Mouse (Mus musculus): ENCODE data around the gene Islr2. TPM values are rescaled to one million over a fixed set of nuclear protein-coding genes. Genes with fewer than 3 reads are reported as not detected.

Gene Islr2
- polyA plus RNA-seq, 1 experiment from 2014 or later, result 118 TPM

- WGBS, result 94% methylated on average over 9 of the region's 9 CpGs
- no peaks in the 10 kb centered on the region for H3K4me1 ChIP-seq (ENCODE audit: control insufficient read depth, insufficient read depth, low read length)
- DNase-seq (ENCODE audit: low spot score) (no peak), ATAC-seq (no peak)
- peaks cover 24% of the 10 kb centered on the region for H3K36me3 ChIP-seq (ENCODE audit: control insufficient read depth, insufficient read depth, low read length)
- no peak overlapping the region for H3K27ac ChIP-seq (ENCODE audit: low read depth, low read length)
- no peak overlapping the region for H3K4me2 ChIP-seq (ENCODE audit: low read length)
- no peak overlapping the region for H3K9ac ChIP-seq (ENCODE audit: low read length)
- no peaks in the 10 kb centered on the region for H3K27me3 ChIP-seq (replicated peaks; ENCODE audit: control insufficient read depth, insufficient read depth, low read length)
- no peak overlapping the region for H3K4me3 ChIP-seq (ENCODE audit: low read depth, low read length)
- H3K9me3 ChIP-seq (replicated peaks; ENCODE audit: control insufficient read depth, low read length), result no peaks in the 10 kb centered on the region
These were observed 24.8 kb upstream of the Islr2 start for GRCm38 (mm10) chr9:58228777-58229466.

- Histone ChIP-seq H3K27me3 (replicated peaks; ENCODE audit: control insufficient read depth, insufficient read depth, low read length) (no peaks in the 10 kb centered on the region), H3K27ac (ENCODE audit: low read depth, low read length) (no peak overlapping the region), H3K4me1 (ENCODE audit: control insufficient read depth, insufficient read depth, low read length) (no peaks in the 10 kb centered on the region), H3K9me3 (replicated peaks; ENCODE audit: control insufficient read depth, low read length) (no peaks in the 10 kb centered on the region), H3K36me3 (ENCODE audit: control insufficient read depth, insufficient read depth, low read length) (peaks cover 24% of the 10 kb centered on the region), H3K4me3 (ENCODE audit: low read depth, low read length) (no peak overlapping the region), H3K4me2 (ENCODE audit: low read length) (no peak overlapping the region), H3K9ac (ENCODE audit: low read length) (no peak overlapping the region)
- ATAC-seq (no peak), DNase-seq (ENCODE audit: low spot score) (no peak)
- 69% methylated on average over 9 of the region's 9 CpGs for WGBS
These were observed 22.1 kb upstream of the Islr2 start for GRCm38 (mm10) chr9:58225915-58226913.

- no peaks in the 10 kb centered on the region for H3K9me3 ChIP-seq (replicated peaks; ENCODE audit: control insufficient read depth, low read length)
- ATAC-seq (no peak), DNase-seq (ENCODE audit: low spot score) (no peak)
- H3K4me1 ChIP-seq (ENCODE audit: control insufficient read depth, insufficient read depth, low read length), result no peaks in the 10 kb centered on the region
- H3K4me3 ChIP-seq (ENCODE audit: low read depth, low read length), result no peak overlapping the region
- whole genome bisulfite sequencing, result 86% methylated on average over 2 of the region's 2 CpGs
- peaks cover 19% of the 10 kb centered on the region for H3K36me3 ChIP-seq (ENCODE audit: control insufficient read depth, insufficient read depth, low read length)
- no peak overlapping the region for H3K9ac ChIP-seq (ENCODE audit: low read length)
- H3K4me2 ChIP-seq (ENCODE audit: low read length), result no peak overlapping the region
- no peaks in the 10 kb centered on the region for H3K27me3 ChIP-seq (replicated peaks; ENCODE audit: control insufficient read depth, insufficient read depth, low read length)
- H3K27ac ChIP-seq (ENCODE audit: low read depth, low read length), result no peak overlapping the region
These were observed 20.2 kb upstream of the Islr2 start for GRCm38 (mm10) chr9:58224356-58224755.

- H3K27me3 ChIP-seq (replicated peaks; ENCODE audit: control insufficient read depth, insufficient read depth, low read length), result no peaks in the 10 kb centered on the region
- no peak overlapping the region for H3K9ac ChIP-seq (ENCODE audit: low read length)
- H3K27ac ChIP-seq (ENCODE audit: low read depth, low read length), result no peak overlapping the region
- H3K4me2 ChIP-seq (ENCODE audit: low read length), result no peak overlapping the region
- no peak for ATAC-seq
- WGBS, result 72% methylated on average over 24 of the region's 24 CpGs
- H3K36me3 ChIP-seq (ENCODE audit: control insufficient read depth, insufficient read depth, low read length), result no peaks in the 10 kb centered on the region
- H3K4me3 ChIP-seq (ENCODE audit: low read depth, low read length), result no peak overlapping the region
- peak; percentile 58 for DNase-seq (ENCODE audit: low spot score)
- H3K4me1 ChIP-seq (ENCODE audit: control insufficient read depth, insufficient read depth, low read length), result no peaks in the 10 kb centered on the region
- no peaks in the 10 kb centered on the region for H3K9me3 ChIP-seq (replicated peaks; ENCODE audit: control insufficient read depth, low read length)
These were observed 16.2 kb upstream of the Islr2 start for GRCm38 (mm10) chr9:58220218-58220903.

- Histone ChIP-seq H3K4me1 (ENCODE audit: control insufficient read depth, insufficient read depth, low read length) (no peaks in the 10 kb centered on the region), H3K36me3 (ENCODE audit: control insufficient read depth, insufficient read depth, low read length) (no peaks in the 10 kb centered on the region), H3K4me3 (ENCODE audit: low read depth, low read length) (no peak overlapping the region), H3K27ac (ENCODE audit: low read depth, low read length) (no peak overlapping the region), H3K4me2 (ENCODE audit: low read length) (no peak overlapping the region), H3K9ac (ENCODE audit: low read length) (no peak overlapping the region), H3K9me3 (replicated peaks; ENCODE audit: control insufficient read depth, low read length) (no peaks in the 10 kb centered on the region), H3K27me3 (replicated peaks; ENCODE audit: control insufficient read depth, insufficient read depth, low read length) (no peaks in the 10 kb centered on the region)
- ATAC-seq (no peak), DNase-seq (ENCODE audit: low spot score) (no peak)
- WGBS, result 97% methylated on average over 3 of the region's 3 CpGs
These were observed 14.4 kb upstream of the Islr2 start for GRCm38 (mm10) chr9:58218539-58218938.

- WGBS, result 33% methylated on average over 6 of the region's 6 CpGs
These were observed 12.3 kb upstream of the Islr2 start for GRCm38 (mm10) chr9:58216402-58216801.

GRCm38 (mm10) chr9:58214519-58215180 is 10.5 kb upstream of the Islr2 start:
- no peaks in the 10 kb centered on the region for H3K4me1 ChIP-seq (ENCODE audit: control insufficient read depth, insufficient read depth, low read length)
- ATAC-seq (no peak), DNase-seq (ENCODE audit: low spot score) (no peak)
- no peaks in the 10 kb centered on the region for H3K36me3 ChIP-seq (ENCODE audit: control insufficient read depth, insufficient read depth, low read length)
- H3K9ac ChIP-seq (ENCODE audit: low read length), result no peak overlapping the region
- no peaks in the 10 kb centered on the region for H3K9me3 ChIP-seq (replicated peaks; ENCODE audit: control insufficient read depth, low read length)
- no peak overlapping the region for H3K4me3 ChIP-seq (ENCODE audit: low read depth, low read length)
- H3K27ac ChIP-seq (ENCODE audit: low read depth, low read length), result no peak overlapping the region
- H3K4me2 ChIP-seq (ENCODE audit: low read length), result no peak overlapping the region
- WGBS, result 67% methylated on average over 8 of the region's 8 CpGs
- no peaks in the 10 kb centered on the region for H3K27me3 ChIP-seq (replicated peaks; ENCODE audit: control insufficient read depth, insufficient read depth, low read length)

More at GRCm38 (mm10) chr9:58216402-58216801, 12.3 kb upstream of the Islr2 start:
- peak; percentile 68 for DNase-seq (ENCODE audit: low spot score)
- H3K9ac ChIP-seq (ENCODE audit: low read length), result no peak overlapping the region; the same call in 1 of the 2 replicates
- no peaks in the 10 kb centered on the region for H3K4me1 ChIP-seq (ENCODE audit: control insufficient read depth, insufficient read depth, low read length)
- H3K36me3 ChIP-seq (ENCODE audit: control insufficient read depth, insufficient read depth, low read length), result no peaks in the 10 kb centered on the region
- no peak overlapping the region for H3K4me3 ChIP-seq (ENCODE audit: low read depth, low read length)
- no peak overlapping the region for H3K27ac ChIP-seq (ENCODE audit: low read depth, low read length)
- peak; percentile 77 for ATAC-seq
- H3K4me2 ChIP-seq (ENCODE audit: low read length), result no peak overlapping the region
- H3K9me3 ChIP-seq (replicated peaks; ENCODE audit: control insufficient read depth, low read length), result no peaks in the 10 kb centered on the region
- no peaks in the 10 kb centered on the region for H3K27me3 ChIP-seq (replicated peaks; ENCODE audit: control insufficient read depth, insufficient read depth, low read length)

- Histone ChIP-seq H3K4me2 (ENCODE audit: low read length) (no peak overlapping the region), H3K27ac (ENCODE audit: low read depth, low read length) (no peak overlapping the region), H3K4me1 (ENCODE audit: control insufficient read depth, insufficient read depth, low read length) (no peaks in the 10 kb centered on the region), H3K27me3 (replicated peaks; ENCODE audit: control insufficient read depth, insufficient read depth, low read length) (no peaks in the 10 kb centered on the region), H3K9ac (ENCODE audit: low read length) (no peak overlapping the region), H3K36me3 (ENCODE audit: control insufficient read depth, insufficient read depth, low read length) (no peaks in the 10 kb centered on the region), H3K9me3 (replicated peaks; ENCODE audit: control insufficient read depth, low read length) (no peaks in the 10 kb centered on the region), H3K4me3 (ENCODE audit: low read depth, low read length) (no peak overlapping the region)
- DNase-seq (ENCODE audit: low spot score) (no peak), ATAC-seq (no peak)
- 46% methylated on average over 5 of the region's 5 CpGs for WGBS
These were observed 9.7 kb upstream of the Islr2 start for GRCm38 (mm10) chr9:58213865-58214264.
